Mouse (Mus musculus) thymus, adult 2 months (tissue): ENCODE measurements around the gene Pdia6.

Experiments used
- CTCF ChIP-seq: fragments of 200-500 bp; IDR thresholded peaks from 2 replicates; pipeline ENCODE4 v1.5.1; 2012; ENCODE audit warnings: mild to moderate bottlenecking, control low read depth, low read length, moderate library complexity, borderline replicate concordance; ENCODE audit not compliant: control insufficient read depth, poor library complexity, insufficient read depth; ENCODE audit errors: extremely low read depth
- POLR2A ChIP-seq: fragments of 200-500 bp; IDR thresholded peaks from 2 replicates; pipeline ENCODE4 v1.6.1; 2012; ENCODE audit warnings: mild to moderate bottlenecking, low read length, control low read depth, moderate library complexity; ENCODE audit not compliant: control insufficient read depth, poor library complexity, insufficient read depth; ENCODE audit errors: extremely low read depth

GRCm38 (mm10) chr12:17264826-17265225 is 1.5 kb upstream of the Pdia6 start:
- TF ChIP-seq CTCF (no peak), POLR2A (no peak)
